Mouse (Mus musculus) thymus, adult 2 months (tissue): ENCODE results near the gene Sdsl.

Source experiments
- CTCF ChIP-seq: fragments of 200-500 bp; IDR thresholded peaks from 2 replicates; pipeline ENCODE4 v1.5.1; 2012; ENCODE audit warnings: mild to moderate bottlenecking, control low read depth, low read length, moderate library complexity, borderline replicate concordance; ENCODE audit not compliant: control insufficient read depth, poor library complexity, insufficient read depth; ENCODE audit errors: extremely low read depth
- POLR2A ChIP-seq: fragments of 200-500 bp; IDR thresholded peaks from 2 replicates; pipeline ENCODE4 v1.6.1; 2012; ENCODE audit warnings: mild to moderate bottlenecking, low read length, control low read depth, moderate library complexity; ENCODE audit not compliant: control insufficient read depth, poor library complexity, insufficient read depth; ENCODE audit errors: extremely low read depth

DNA sequence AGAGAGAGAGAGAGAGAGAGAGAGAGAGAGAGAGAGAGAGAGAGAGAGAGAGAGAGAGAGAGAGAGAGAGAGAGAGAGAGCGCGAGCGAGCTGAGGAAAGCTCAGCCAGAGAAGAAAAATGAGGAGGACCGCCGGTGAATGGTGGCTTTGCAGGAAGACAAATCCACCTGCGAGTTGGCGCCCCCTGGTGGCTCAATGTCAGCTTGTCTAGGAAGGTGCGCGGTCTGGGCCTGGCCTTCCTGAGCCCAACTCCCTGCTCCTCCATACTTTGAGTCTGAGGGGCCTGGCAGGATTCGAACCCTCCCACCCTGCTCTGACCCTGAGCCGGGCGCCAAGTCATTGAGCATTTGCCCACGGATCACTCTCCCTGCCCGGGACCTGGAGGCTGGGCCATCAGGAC lies 31.9 kb downstream of the Sdsl start:
- TF ChIP-seq CTCF, result peak; percentile 89
- TF ChIP-seq POLR2A, result no peak
